Mouse (Mus musculus): ENCODE data around the gene Asb1. TPM values are rescaled to one million over a fixed set of nuclear protein-coding genes. Genes with fewer than 3 reads are reported as not detected.

Asb1 gene
- polyA plus RNA-seq, 1 experiment from 2014 or later: 5.0 TPM

- H3K4me2 ChIP-seq: no peak overlapping the region
- no peak overlapping the region for H3K4me3 ChIP-seq
- no peak for ATAC-seq (replicated peaks; ENCODE audit: insufficient number of reproducible peaks, insufficient read depth, low FRiP score, low read depth)
- H3K36me3 ChIP-seq: no peaks in the 10 kb centered on the region
- H3K4me1 ChIP-seq (replicated peaks): peaks cover 4% of the 10 kb centered on the region; the same call in 1 of the 2 replicates
- WGBS: 89% methylated on average over 7 of the region's 7 CpGs
- no peak overlapping the region for H3K27ac ChIP-seq
- no peaks in the 10 kb centered on the region for H3K9me3 ChIP-seq (replicated peaks)
- no peaks in the 10 kb centered on the region for H3K27me3 ChIP-seq
- H3K9ac ChIP-seq: no peak overlapping the region
Measured at GRCm38 (mm10) chr1:91606701-91607100, 66.4 kb downstream of the Asb1 start.

- no peak for ATAC-seq (replicated peaks; ENCODE audit: insufficient number of reproducible peaks, insufficient read depth, low FRiP score, low read depth)
- H3K27ac ChIP-seq: no peak overlapping the region
- H3K4me3 ChIP-seq: no peak overlapping the region
- H3K4me2 ChIP-seq: no peak overlapping the region
- no peaks in the 10 kb centered on the region for H3K9me3 ChIP-seq (replicated peaks)
- H3K9ac ChIP-seq: no peak overlapping the region
- no peaks in the 10 kb centered on the region for H3K27me3 ChIP-seq
- peaks cover 8% of the 10 kb centered on the region; the same call in 1 of the 2 replicates for H3K4me1 ChIP-seq (replicated peaks)
- WGBS: 81% methylated on average over 6 of the region's 6 CpGs
- no peaks in the 10 kb centered on the region for H3K36me3 ChIP-seq
Measured at GRCm38 (mm10) chr1:91607141-91607540, 66.8 kb downstream of the Asb1 start.

Other genes starting within 250 kb of the Asb1 start
- gene Scly, start 242.2 kb upstream of the Asb1 start, polyA plus RNA-seq (2015; fragmentation: Nextera tagmentation; extraction: Ambion mirVana): 11.5 and 15.6 TPM in 2 replicates
- gene Espnl, start 218.5 kb upstream of the Asb1 start, polyA plus RNA-seq (2015; fragmentation: Nextera tagmentation; extraction: Ambion mirVana): 0.03 and 0.08 TPM in 2 replicates
- gene Klhl30, start 189.5 kb upstream of the Asb1 start, polyA plus RNA-seq (2015; fragmentation: Nextera tagmentation; extraction: Ambion mirVana): 47.7 and 50.5 TPM in 2 replicates
- gene Erfe, start 174.1 kb upstream of the Asb1 start, polyA plus RNA-seq (2015; fragmentation: Nextera tagmentation; extraction: Ambion mirVana): 0.78 and 1.5 TPM in 2 replicates
- gene Ilkap, start 141.7 kb upstream of the Asb1 start, polyA plus RNA-seq (2015; fragmentation: Nextera tagmentation; extraction: Ambion mirVana): 96.7 and 110 TPM in 2 replicates
- gene Hes6, start 126.5 kb upstream of the Asb1 start, polyA plus RNA-seq (2015; fragmentation: Nextera tagmentation; extraction: Ambion mirVana): 72.4 and 128 TPM in 2 replicates
- gene Per2, start 81.2 kb upstream of the Asb1 start, polyA plus RNA-seq (2015; fragmentation: Nextera tagmentation; extraction: Ambion mirVana): 4.5 and 5.0 TPM in 2 replicates
- 3.9 and 6.1 TPM in 2 replicates for gene Traf3ip1, start 45.9 kb upstream of the Asb1 start, polyA plus RNA-seq (2015; fragmentation: Nextera tagmentation; extraction: Ambion mirVana)